Mouse (Mus musculus) kidney, postnatal 0 days (tissue): ENCODE measurements around the gene Wdr19. TPM values are rescaled to one million over a fixed set of nuclear protein-coding genes. Genes with fewer than 3 reads are reported as not detected.

Experiments used
- ATAC-seq: fragments of 200-750 bp; cut with Nextera tagmentation; replicated peaks from 2 replicates; pipeline ENCODE4 v1.8.0; 2017; ENCODE audit warnings: low read depth, moderate number of reproducible peaks, moderate TSS enrichment, moderate library complexity; ENCODE audit not compliant: low FRiP score
- DNase-seq: peaks from one replicate; pipeline ENCODE4 v3.0.0-alpha.2; 2016; ENCODE audit warnings: low spot score
- H3K27ac ChIP-seq: fragments of 300-500 bp; sonication (generic); 2 replicates; pipeline ENCODE4 v1.5.1; 2014; ENCODE audit warnings: mild to moderate bottlenecking
- H3K27me3 ChIP-seq: fragments of 300-500 bp; sonication (generic); 2 replicates; pipeline ENCODE4 v1.6.1; 2014; ENCODE audit warnings: low read length, mixed read lengths; ENCODE audit not compliant: insufficient read depth
- H3K36me3 ChIP-seq: fragments of 300-500 bp; sonication (generic); 2 replicates; pipeline ENCODE4 v1.6.1; 2014; ENCODE audit warnings: low read length, mixed read lengths; ENCODE audit not compliant: insufficient read depth
- H3K4me1 ChIP-seq: fragments of 300-500 bp; sonication (generic); replicated peaks from 2 replicates; pipeline ENCODE4 v1.6.1; 2014; ENCODE audit warnings: antibody characterized with exemption, low read length, mixed read lengths; ENCODE audit not compliant: insufficient read depth
- H3K4me2 ChIP-seq: fragments of 300-500 bp; sonication (generic); 2 replicates; pipeline ENCODE4 v1.6.1; 2014; ENCODE audit warnings: mild to moderate bottlenecking, low read length, moderate library complexity, mixed read lengths
- H3K4me3 ChIP-seq: fragments of 300-500 bp; sonication (generic); replicated peaks from 2 replicates; pipeline ENCODE4 v1.5.1; 2014; ENCODE audit warnings: low read depth, low read length
- H3K9ac ChIP-seq: fragments of 300-500 bp; sonication (generic); 2 replicates; pipeline ENCODE4 v1.6.1; 2014; ENCODE audit warnings: low read depth, low read length
- H3K9me3 ChIP-seq: fragments of 300-500 bp; sonication (generic); replicated peaks from 2 replicates; pipeline ENCODE4 v1.6.1; 2016; ENCODE audit warnings: low read length, inconsistent platforms, mixed read lengths
- CTCF ChIP-seq: IDR thresholded peaks from 2 replicates; pipeline ENCODE4 v1.5.1; 2016; ENCODE audit warnings: antibody characterized with exemption, low read depth, mild to moderate bottlenecking, moderate library complexity
- WGBS: fragments of 180-500 bp; shearing (Covaris S2); extraction: QIAGEN DNeasy Blood & Tissue Kit; methylation state at CpG from one replicate; pipeline ENCODE4 v1.1.7; 2014; 5-methylcytosine and 5-hydroxymethylcytosine counted together
- polyA plus RNA-seq: library from polyadenylated mRNA; unstranded; fragments of >200 nt; fragmentation: Nextera tagmentation; extraction: Ambion mirVana; gene quantifications from 2 replicates; pipeline ENCODE4 v1.2.1, GENCODE M21; 2015

Gene Wdr19
- polyA plus RNA-seq, 1 experiment from 2014 or later = 10.2 TPM

GRCm38 (mm10) chr5:65175035-65175917, 24.2 kb upstream of the Wdr19 start:
- Histone ChIP-seq H3K4me1 (0 out of 2 replicates have a peak, but pooled peaks cover 5% of the 10 kb centered on the region), H3K36me3 (no peaks in the 10 kb centered on the region), H3K27me3 (no peaks in the 10 kb centered on the region), H3K27ac (no peak overlapping the region), H3K9me3 (no peaks in the 10 kb centered on the region), H3K4me3 (no peak overlapping the region), H3K9ac (no peak overlapping the region), H3K4me2 (no peak overlapping the region)
- peak; percentile 40; the same call in 1 of the 2 replicates for ATAC-seq
- 67% methylated on average over 26 of the region's 26 CpGs for WGBS
- no peak for TF ChIP-seq CTCF
- no peak for DNase-seq

- Histone ChIP-seq H3K4me1 (0 out of 2 replicates have a peak, but pooled peaks cover 5% of the 10 kb centered on the region), H3K36me3 (no peaks in the 10 kb centered on the region), H3K4me3 (no peak overlapping the region), H3K9me3 (no peaks in the 10 kb centered on the region), H3K27me3 (no peaks in the 10 kb centered on the region), H3K4me2 (no peak overlapping the region), H3K27ac (no peak overlapping the region), H3K9ac (no peak overlapping the region)
- WGBS = 75% methylated on average over 13 of the region's 13 CpGs
- DNase-seq = no peak
- no peak for ATAC-seq
- TF ChIP-seq CTCF = no peak
Observed at GRCm38 (mm10) chr5:65175918-65176484, 23.5 kb upstream of the Wdr19 start.

GRCm38 (mm10) chr5:65177026-65177514, 22.4 kb upstream of the Wdr19 start:
- no peaks in the 10 kb centered on the region for H3K36me3 ChIP-seq
- no peak overlapping the region for H3K4me2 ChIP-seq
- H3K4me1 ChIP-seq = 0 out of 2 replicates have a peak, but pooled peaks cover 5% of the 10 kb centered on the region
- no peak for TF ChIP-seq CTCF
- no peak overlapping the region for H3K27ac ChIP-seq
- DNase-seq (peak; percentile 54), ATAC-seq (peak; percentile 63; the same call in 1 of the 2 replicates)
- 25% methylated on average over 11 of the region's 11 CpGs for WGBS
- H3K9me3 ChIP-seq = no peaks in the 10 kb centered on the region
- no peaks in the 10 kb centered on the region for H3K27me3 ChIP-seq
- H3K9ac ChIP-seq = no peak overlapping the region
- no peak overlapping the region for H3K4me3 ChIP-seq

- ATAC-seq = no peak
- Histone ChIP-seq H3K9ac (no peak overlapping the region), H3K4me2 (no peak overlapping the region), H3K27me3 (no peaks in the 10 kb centered on the region), H3K27ac (no peak overlapping the region), H3K4me1 (0 out of 2 replicates have a peak, but pooled peaks cover 5% of the 10 kb centered on the region), H3K36me3 (no peaks in the 10 kb centered on the region), H3K9me3 (no peaks in the 10 kb centered on the region), H3K4me3 (no peak overlapping the region)
- DNase-seq = no peak
- no peak for TF ChIP-seq CTCF
- WGBS = 92% methylated on average over 9 of the region's 9 CpGs
Observed at GRCm38 (mm10) chr5:65178477-65178876, 21.0 kb upstream of the Wdr19 start.

- Histone ChIP-seq H3K4me1 (0 out of 2 replicates have a peak, but pooled peaks cover 5% of the 10 kb centered on the region), H3K27me3 (no peaks in the 10 kb centered on the region), H3K36me3 (no peaks in the 10 kb centered on the region), H3K4me2 (no peak overlapping the region), H3K27ac (no peak overlapping the region), H3K9ac (no peak overlapping the region), H3K4me3 (no peak overlapping the region), H3K9me3 (no peaks in the 10 kb centered on the region)
- DNase-seq (no peak), ATAC-seq (no peak)
- WGBS = 83% methylated on average over 21 of the region's 21 CpGs
- no peak for TF ChIP-seq CTCF
Observed at GRCm38 (mm10) chr5:65181160-65181793, 18.2 kb upstream of the Wdr19 start.

GRCm38 (mm10) chr5:65181794-65182169, 17.7 kb upstream of the Wdr19 start:
- Histone ChIP-seq H3K4me1 (0 out of 2 replicates have a peak, but pooled peaks cover 5% of the 10 kb centered on the region), H3K9me3 (no peaks in the 10 kb centered on the region), H3K9ac (no peak overlapping the region), H3K27ac (no peak overlapping the region), H3K36me3 (no peaks in the 10 kb centered on the region), H3K4me2 (no peak overlapping the region), H3K4me3 (no peak overlapping the region), H3K27me3 (no peaks in the 10 kb centered on the region)
- ATAC-seq (no peak), DNase-seq (no peak)
- WGBS = 87% methylated on average over 4 of the region's 4 CpGs
- no peak for TF ChIP-seq CTCF
